Mouse (Mus musculus) E14TG2a.4 (cell line): ENCODE data around the gene Pkmyt1.
A peak's percentile ranks its signal among the peaks of the same experiment; 100 is the strongest.

Experiments
- H3K27me3 ChIP-seq: 2 replicates; pipeline ENCODE4 v1.6.1; 2014; ENCODE audit warnings: low read length, control low read depth; ENCODE audit not compliant: insufficient read depth
- H3K36me3 ChIP-seq: 2 replicates; pipeline ENCODE4 v1.6.1; 2014; ENCODE audit warnings: low read length, control low read depth; ENCODE audit not compliant: insufficient read depth
- H3K4me1 ChIP-seq: replicated peaks from 2 replicates; pipeline ENCODE4 v1.6.1; 2014; ENCODE audit warnings: low read depth, low read length, control low read depth
- H3K4me3 ChIP-seq: replicated peaks from 2 replicates; pipeline ENCODE4 v1.5.1; 2014; ENCODE audit warnings: mild to moderate bottlenecking, low read length
- H3K9me3 ChIP-seq: 2 replicates; pipeline ENCODE4 v1.6.1; 2014; ENCODE audit warnings: low read length, control low read depth
- CTCF ChIP-seq: conservative IDR thresholded peaks from 2 replicates; pipeline ENCODE4 v1.5.1; 2014; ENCODE audit warnings: low read length
- NANOG ChIP-seq: IDR thresholded peaks from 2 replicates; pipeline ENCODE4 v1.6.1; 2014; ENCODE audit warnings: borderline replicate concordance, low read length, mixed read lengths
- POU5F1 ChIP-seq: IDR thresholded peaks from 2 replicates; pipeline ENCODE4 v1.6.1; 2014; ENCODE audit warnings: low read length, borderline replicate concordance

The Pkmyt1 gene

DNA sequence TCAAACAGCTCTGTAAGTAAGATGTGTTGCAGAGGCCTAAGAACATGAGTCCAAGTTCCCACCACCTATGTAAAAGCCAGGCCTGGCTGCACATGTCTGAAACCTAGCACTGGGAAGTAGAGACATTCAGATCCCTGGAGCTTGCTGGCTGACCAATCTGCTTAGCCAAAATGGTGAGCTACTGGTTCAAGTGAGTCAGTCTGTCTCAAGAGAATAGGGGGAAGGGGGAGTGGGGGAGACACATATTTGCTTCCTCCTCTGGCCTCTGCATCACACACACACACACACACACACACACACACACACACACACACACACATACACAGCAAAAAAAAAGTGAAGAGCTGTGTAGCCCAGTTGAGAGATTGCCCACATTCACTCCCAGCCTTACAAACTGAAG, 57.2 kb downstream of the Pkmyt1 start:
- no peak overlapping the region for H3K4me3 ChIP-seq
- no peaks in the 10 kb centered on the region for H3K36me3 ChIP-seq
- peaks cover 38% of the 10 kb centered on the region for H3K4me1 ChIP-seq
- no peaks in the 10 kb centered on the region for H3K9me3 ChIP-seq
- no peak for TF ChIP-seq NANOG
- TF ChIP-seq POU5F1, result no peak
- no peak for TF ChIP-seq CTCF
- H3K27me3 ChIP-seq, result peaks cover 9% of the 10 kb centered on the region

- Histone ChIP-seq H3K4me3 (peak within 1 kb of the TSS; percentile 82), H3K36me3 (no peaks in the 10 kb centered on the region), H3K9me3 (no peaks in the 10 kb centered on the region), H3K4me1 (peaks cover 42% of the 10 kb centered on the region), H3K27me3 (peaks cover 15% of the 10 kb centered on the region)
- TF ChIP-seq POU5F1 (no peak), NANOG (no peak), CTCF (no peak)
Observed at GRCm38 (mm10) chr17:23785561-23786471, 59.7 kb downstream of the Pkmyt1 start, which contains the start of gene Flywch2. TSS of gene Flywch2 (minus strand) at chr17:23786081.
